Mouse (Mus musculus): ENCODE data around the gene Dnmt1. TPM values are rescaled to one million over a fixed set of nuclear protein-coding genes. Genes with fewer than 3 reads are reported as not detected.
"Not testable (repeated sequence)": the region's sequence is repeated elsewhere in the genome, so short reads cannot be mapped to it uniquely, and the experiment has no call there.

The Dnmt1 gene
- 49.5 and 64.2 TPM in 2 replicates for polyA plus RNA-seq (2015; fragmentation: Nextera tagmentation; extraction: Ambion mirVana)

- Histone ChIP-seq H3K36me3 (ENCODE audit: control insufficient read depth, insufficient read depth, low read length) (no peaks in the 10 kb centered on the region), H3K27ac (ENCODE audit: low read depth, low read length) (no peak within 1 kb of the TSS), H3K9ac (ENCODE audit: low read depth, low read length) (no peak within 1 kb of the TSS), H3K4me2 (ENCODE audit: low read length) (no peak within 1 kb of the TSS), H3K27me3 (replicated peaks; ENCODE audit: control insufficient read depth, insufficient read depth, low read length) (no peaks in the 10 kb centered on the region), H3K4me3 (ENCODE audit: low read length) (no peak within 1 kb of the TSS), H3K4me1 (ENCODE audit: control insufficient read depth, insufficient read depth, low read depth, low read length) (no peaks in the 10 kb centered on the region), H3K9me3 (ENCODE audit: control insufficient read depth, low read length) (no peaks in the 10 kb centered on the region)
- WGBS: 94% methylated on average over 2 of the region's 2 CpGs
- ATAC-seq: no peak
Observed at GRCm38 (mm10) chr9:20959430-20959938, at the start of gene Dnmt1. Gene Dnmt1, minus strand, starts transcription at chr9:20959888.

DNA sequence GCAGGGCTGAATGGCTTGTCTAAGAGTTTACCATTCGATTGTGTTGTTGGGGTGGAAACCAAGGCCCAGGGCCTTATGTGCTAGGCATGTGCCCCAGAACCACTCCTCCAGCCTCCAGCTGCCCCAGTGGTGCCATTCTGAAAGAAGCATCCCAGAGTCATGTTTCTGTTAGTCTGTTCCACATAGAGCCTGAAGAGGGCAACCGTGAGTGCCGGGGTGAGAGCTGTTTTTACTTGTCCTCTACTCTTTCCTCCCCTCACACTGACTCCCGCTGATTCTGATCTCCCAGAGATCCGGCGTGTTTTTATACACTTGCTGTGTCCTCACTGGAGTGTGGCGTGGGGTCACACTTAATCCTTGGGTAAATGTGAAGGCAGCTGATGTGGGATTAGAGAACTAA lies 48.3 kb upstream of the Dnmt1 start:
- H3K9ac ChIP-seq (ENCODE audit: low read depth, low read length): no peak overlapping the region
- H3K4me3 ChIP-seq (ENCODE audit: low read length): no peak overlapping the region
- peaks cover 32% of the 10 kb centered on the region for H3K36me3 ChIP-seq (ENCODE audit: control insufficient read depth, insufficient read depth, low read length)
- ATAC-seq: no peak
- no peaks in the 10 kb centered on the region for H3K27me3 ChIP-seq (replicated peaks; ENCODE audit: control insufficient read depth, insufficient read depth, low read length)
- no peaks in the 10 kb centered on the region for H3K9me3 ChIP-seq (ENCODE audit: control insufficient read depth, low read length)
- 88% methylated on average over 7 of the region's 7 CpGs for WGBS
- no peak overlapping the region for H3K27ac ChIP-seq (ENCODE audit: low read depth, low read length)
- no peak overlapping the region for H3K4me2 ChIP-seq (ENCODE audit: low read length)
- H3K4me1 ChIP-seq (ENCODE audit: control insufficient read depth, insufficient read depth, low read depth, low read length): peaks cover 2% of the 10 kb centered on the region

DNA sequence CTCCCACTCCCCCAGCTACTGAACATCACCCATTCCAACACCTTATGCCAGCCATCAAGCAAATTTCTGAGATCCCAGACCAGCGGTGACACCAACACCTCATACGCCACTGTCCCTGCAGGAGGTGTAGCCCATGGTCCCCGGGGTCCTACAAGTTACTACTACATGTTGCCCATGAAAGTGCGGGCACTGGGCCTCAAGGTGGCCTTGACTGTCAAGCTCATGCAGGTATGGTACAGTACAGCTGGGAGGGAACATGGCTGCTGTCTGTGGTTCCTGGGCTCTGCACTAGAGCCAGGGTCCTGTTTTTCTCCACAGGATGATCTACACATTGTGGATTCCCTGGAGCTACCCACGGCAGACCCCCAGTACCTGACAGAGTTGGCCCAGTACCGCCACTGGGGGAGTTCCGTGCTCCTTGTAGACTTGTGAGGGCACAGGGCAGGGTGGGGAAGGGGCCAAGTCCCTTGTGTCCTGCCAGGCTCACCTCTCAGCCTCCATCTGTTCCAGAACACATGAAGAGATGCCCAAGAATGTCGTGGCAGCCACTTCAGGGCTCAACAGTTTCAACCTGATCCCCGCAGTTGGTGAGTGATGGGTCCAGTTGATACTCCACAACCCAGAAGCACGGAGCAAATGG lies 47.7 kb upstream of the Dnmt1 start:
- H3K27me3 ChIP-seq (replicated peaks; ENCODE audit: control insufficient read depth, insufficient read depth, low read length): no peaks in the 10 kb centered on the region
- H3K9me3 ChIP-seq (ENCODE audit: control insufficient read depth, low read length): no peaks in the 10 kb centered on the region
- H3K27ac ChIP-seq (ENCODE audit: low read depth, low read length): no peak overlapping the region
- H3K36me3 ChIP-seq (ENCODE audit: control insufficient read depth, insufficient read depth, low read length): peaks cover 32% of the 10 kb centered on the region
- H3K4me2 ChIP-seq (ENCODE audit: low read length): no peak overlapping the region
- WGBS: 96% methylated on average over 10 of the region's 10 CpGs
- no peak overlapping the region for H3K4me3 ChIP-seq (ENCODE audit: low read length)
- ATAC-seq: no peak
- H3K9ac ChIP-seq (ENCODE audit: low read depth, low read length): no peak overlapping the region
- peaks cover 2% of the 10 kb centered on the region for H3K4me1 ChIP-seq (ENCODE audit: control insufficient read depth, insufficient read depth, low read depth, low read length)

DNA sequence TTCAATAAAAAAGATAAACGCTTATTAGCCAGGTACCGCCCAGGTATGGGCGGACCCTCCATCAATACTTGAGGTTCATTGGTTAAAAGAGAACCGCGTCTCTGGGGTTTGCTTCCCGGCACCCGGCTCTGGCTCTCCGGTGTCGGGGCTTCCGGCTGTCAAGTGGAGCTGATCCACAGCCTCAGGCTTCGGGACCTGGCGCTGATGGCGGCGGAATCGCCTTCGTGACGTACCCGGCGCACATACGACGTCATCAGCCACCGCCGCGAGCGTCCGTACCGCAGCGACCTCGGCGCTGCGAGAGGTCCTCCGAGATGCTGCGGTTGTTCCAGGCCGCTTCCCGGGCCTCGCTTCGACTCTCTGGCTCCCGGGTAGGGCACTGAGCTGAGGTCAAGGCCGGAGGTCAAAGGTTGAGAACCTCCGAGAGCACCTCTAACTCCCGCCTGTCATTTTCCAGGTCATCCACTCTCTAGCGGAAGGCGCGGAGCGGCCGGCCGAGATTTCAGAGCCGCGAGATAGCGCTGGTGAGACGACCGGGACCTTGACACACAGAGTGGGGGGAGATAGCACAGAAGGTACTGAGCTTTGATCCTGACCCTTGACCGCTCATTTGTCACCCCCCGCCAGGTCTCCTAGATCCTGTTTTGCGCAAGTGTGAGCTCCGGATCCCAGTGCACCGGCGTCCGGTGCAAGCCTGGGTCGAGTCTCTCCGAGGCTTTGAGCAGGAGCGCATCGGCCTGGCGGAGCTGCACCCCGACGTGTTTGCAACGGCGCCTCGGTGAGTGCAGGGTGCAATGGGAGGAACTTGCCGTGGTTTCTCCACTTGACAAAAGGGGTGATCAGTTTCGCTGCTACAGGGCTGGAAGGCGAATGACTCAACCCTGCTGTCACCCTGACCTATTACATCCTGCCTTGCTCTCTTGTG lies 43.2 kb upstream of the Dnmt1 start, which contains the start of gene Mrpl4:
Gene Mrpl4, plus strand, starts transcription at position 112 of the 925 bp plus-strand sequence.
- ATAC-seq: peak; percentile 93

GRCm38 (mm10) chr9:21002270-21002626 lies 42.6 kb upstream of the Dnmt1 start:
- no peaks in the 10 kb centered on the region for H3K27me3 ChIP-seq (replicated peaks; ENCODE audit: control insufficient read depth, insufficient read depth, low read length)
- peak; percentile 41 for ATAC-seq
- WGBS: 12% methylated on average over 7 of the region's 7 CpGs
- H3K4me1 ChIP-seq (ENCODE audit: control insufficient read depth, insufficient read depth, low read depth, low read length): peaks cover 5% of the 10 kb centered on the region
- peak overlapping the region; percentile 89 for H3K9ac ChIP-seq (ENCODE audit: low read depth, low read length)
- peaks cover 16% of the 10 kb centered on the region for H3K36me3 ChIP-seq (ENCODE audit: control insufficient read depth, insufficient read depth, low read length)
- peak overlapping the region; percentile 90 for H3K4me3 ChIP-seq (ENCODE audit: low read length)
- H3K27ac ChIP-seq (ENCODE audit: low read depth, low read length): peak overlapping the region; percentile 86
- no peaks in the 10 kb centered on the region for H3K9me3 ChIP-seq (ENCODE audit: control insufficient read depth, low read length)
- H3K4me2 ChIP-seq (ENCODE audit: low read length): peak overlapping the region; percentile 81

More for the DNA sequence above, 43.2 kb upstream of the Dnmt1 start, which contains the start of gene Mrpl4:
- H3K27me3 ChIP-seq (replicated peaks; ENCODE audit: control insufficient read depth, insufficient read depth, low read length): no peaks in the 10 kb centered on the region
- peaks cover 22% of the 10 kb centered on the region for H3K36me3 ChIP-seq (ENCODE audit: control insufficient read depth, insufficient read depth, low read length)
- peak within 1 kb of the TSS; percentile 90 for H3K4me3 ChIP-seq (ENCODE audit: low read length)
- under 1% methylated on average over 62 of the region's 72 CpGs for WGBS
- H3K4me2 ChIP-seq (ENCODE audit: low read length): peak within 1 kb of the TSS; percentile 81
- peak within 1 kb of the TSS; percentile 89 for H3K9ac ChIP-seq (ENCODE audit: low read depth, low read length)
- peaks cover 5% of the 10 kb centered on the region for H3K4me1 ChIP-seq (ENCODE audit: control insufficient read depth, insufficient read depth, low read depth, low read length)
- H3K9me3 ChIP-seq (ENCODE audit: control insufficient read depth, low read length): no peaks in the 10 kb centered on the region
- H3K27ac ChIP-seq (ENCODE audit: low read depth, low read length): peak within 1 kb of the TSS; percentile 86

GRCm38 (mm10) chr9:21001651-21002200 lies 42.0 kb upstream of the Dnmt1 start:
- no peaks in the 10 kb centered on the region for H3K9me3 ChIP-seq (ENCODE audit: control insufficient read depth, low read length)
- H3K4me2 ChIP-seq (ENCODE audit: low read length): no peak overlapping the region
- ATAC-seq: no peak
- H3K4me1 ChIP-seq (ENCODE audit: control insufficient read depth, insufficient read depth, low read depth, low read length): peaks cover 5% of the 10 kb centered on the region
- 79% methylated on average over 6 of the region's 6 CpGs for WGBS
- no peak overlapping the region for H3K4me3 ChIP-seq (ENCODE audit: low read length)
- no peak overlapping the region for H3K9ac ChIP-seq (ENCODE audit: low read depth, low read length)
- H3K27me3 ChIP-seq (replicated peaks; ENCODE audit: control insufficient read depth, insufficient read depth, low read length): no peaks in the 10 kb centered on the region
- H3K27ac ChIP-seq (ENCODE audit: low read depth, low read length): no peak overlapping the region
- H3K36me3 ChIP-seq (ENCODE audit: control insufficient read depth, insufficient read depth, low read length): peaks cover 11% of the 10 kb centered on the region

DNA sequence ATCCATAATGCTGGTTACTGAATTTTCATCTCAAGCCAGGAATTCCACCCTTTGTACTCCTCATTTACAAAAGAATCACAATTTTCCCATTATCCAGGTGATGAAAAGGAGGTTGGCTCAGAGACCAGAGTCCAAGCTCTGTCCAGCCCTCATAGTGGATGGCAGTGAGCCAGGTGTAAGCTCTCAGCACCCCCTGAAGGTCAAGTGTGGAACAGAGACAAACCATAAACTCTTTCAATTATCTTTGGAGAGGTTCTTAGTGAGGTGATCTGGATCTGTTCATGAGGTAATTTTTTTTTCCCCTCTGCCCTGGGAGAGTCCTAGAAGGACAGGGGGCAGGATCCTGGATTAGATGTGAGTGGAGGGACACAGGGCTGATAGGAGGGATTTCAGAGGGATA lies 41.1 kb upstream of the Dnmt1 start:
- Histone ChIP-seq H3K36me3 (ENCODE audit: control insufficient read depth, insufficient read depth, low read length) (peaks cover 4% of the 10 kb centered on the region), H3K4me3 (ENCODE audit: low read length) (no peak overlapping the region), H3K4me2 (ENCODE audit: low read length) (no peak overlapping the region), H3K9me3 (ENCODE audit: control insufficient read depth, low read length) (no peaks in the 10 kb centered on the region), H3K4me1 (ENCODE audit: control insufficient read depth, insufficient read depth, low read depth, low read length) (peaks cover 5% of the 10 kb centered on the region), H3K27ac (ENCODE audit: low read depth, low read length) (no peak overlapping the region), H3K9ac (ENCODE audit: low read depth, low read length) (no peak overlapping the region), H3K27me3 (replicated peaks; ENCODE audit: control insufficient read depth, insufficient read depth, low read length) (no peaks in the 10 kb centered on the region)
- ATAC-seq: no peak

DNA sequence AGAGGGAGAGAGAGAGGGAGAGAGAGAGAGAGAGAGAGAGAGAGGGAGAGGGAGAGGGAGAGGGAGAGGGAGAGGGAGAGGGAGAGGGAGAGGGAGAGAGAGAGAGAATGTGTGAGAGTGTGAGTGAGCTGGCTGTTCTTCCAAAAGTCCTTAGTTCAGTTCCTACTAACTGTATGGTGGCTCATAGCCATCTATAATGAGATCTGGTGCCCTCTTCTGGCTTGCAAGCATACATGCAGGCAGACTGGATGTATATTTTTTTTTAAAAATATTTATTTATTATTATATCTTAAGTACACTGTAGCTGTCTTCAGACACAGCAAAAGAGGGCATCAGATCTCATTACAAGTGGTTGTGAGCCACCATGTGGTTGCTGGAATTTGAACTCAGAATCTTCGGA lies 38.6 kb upstream of the Dnmt1 start:
- not testable (repeated sequence) for ATAC-seq; H3K4me1 ChIP-seq (ENCODE audit: control insufficient read depth, insufficient read depth, low read depth, low read length); H3K36me3 ChIP-seq (ENCODE audit: control insufficient read depth, insufficient read depth, low read length); H3K4me2 ChIP-seq (ENCODE audit: low read length); H3K27me3 ChIP-seq (replicated peaks; ENCODE audit: control insufficient read depth, insufficient read depth, low read length); H3K4me3 ChIP-seq (ENCODE audit: low read length); H3K27ac ChIP-seq (ENCODE audit: low read depth, low read length); H3K9me3 ChIP-seq (ENCODE audit: control insufficient read depth, low read length); H3K9ac ChIP-seq (ENCODE audit: low read depth, low read length)
- WGBS: 85% methylated on average over 1 of the region's 1 CpGs

- no peak overlapping the region for H3K4me2 ChIP-seq (ENCODE audit: low read length)
- 91% methylated on average over 8 of the region's 8 CpGs for WGBS
- H3K4me1 ChIP-seq (ENCODE audit: control insufficient read depth, insufficient read depth, low read depth, low read length): peaks cover under 1% of the 10 kb centered on the region; the same call in 1 of the 2 replicates
- no peak overlapping the region for H3K4me3 ChIP-seq (ENCODE audit: low read length)
- H3K9ac ChIP-seq (ENCODE audit: low read depth, low read length): no peak overlapping the region
- no peaks in the 10 kb centered on the region for H3K9me3 ChIP-seq (ENCODE audit: control insufficient read depth, low read length)
- no peak for ATAC-seq
- H3K36me3 ChIP-seq (ENCODE audit: control insufficient read depth, insufficient read depth, low read length): no peaks in the 10 kb centered on the region
- no peaks in the 10 kb centered on the region for H3K27me3 ChIP-seq (replicated peaks; ENCODE audit: control insufficient read depth, insufficient read depth, low read length)
- H3K27ac ChIP-seq (ENCODE audit: low read depth, low read length): no peak overlapping the region
Observed at GRCm38 (mm10) chr9:20997065-20997464, 37.4 kb upstream of the Dnmt1 start.
